Mouse (Mus musculus): ENCODE data around the gene Tnrc6b. TPM values are rescaled to one million over a fixed set of nuclear protein-coding genes. Genes with fewer than 3 reads are reported as not detected.

Tnrc6b gene
- polyA plus RNA-seq, 1 experiment, result 40.0 TPM

DNA sequence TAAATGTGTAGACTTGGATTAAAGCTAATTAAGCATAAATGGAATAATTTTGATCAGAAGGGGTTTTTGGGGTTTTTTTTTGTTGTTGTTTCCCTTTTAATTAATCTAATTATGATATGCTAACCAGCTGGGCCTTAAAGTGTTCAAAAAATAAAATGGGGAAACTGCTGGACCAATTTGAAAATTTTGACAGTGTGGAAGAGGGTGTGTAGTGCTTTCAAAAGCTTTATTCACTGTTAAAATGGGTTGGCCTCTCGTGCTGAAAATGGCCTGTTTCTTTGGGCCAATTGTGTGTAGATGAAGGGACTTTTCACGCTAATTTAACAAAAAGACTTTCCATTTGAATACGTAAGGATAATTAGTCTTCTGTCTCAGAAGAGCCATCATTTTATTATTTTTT, 89.1 kb downstream of the Tnrc6b start:
- Histone ChIP-seq H3K9ac (ENCODE audit: low read depth, poor library complexity, severe bottlenecking) (no peak overlapping the region), H3K9me3 (replicated peaks; ENCODE audit: control insufficient read depth, insufficient read depth, low read length, poor library complexity, severe bottlenecking) (no peaks in the 10 kb centered on the region), H3K4me3 (ENCODE audit: low read depth, low read length) (no peak overlapping the region), H3K4me1 (ENCODE audit: control insufficient read depth, insufficient read depth, low read length) (peaks cover 3% of the 10 kb centered on the region), H3K36me3 (ENCODE audit: control insufficient read depth, insufficient read depth, low read length, poor library complexity, severe bottlenecking) (no peaks in the 10 kb centered on the region), H3K27ac (ENCODE audit: insufficient read depth, low read length) (no peak overlapping the region), H3K27me3 (ENCODE audit: control insufficient read depth, insufficient read depth, low read length, poor library complexity, severe bottlenecking) (no peaks in the 10 kb centered on the region)
- TF ChIP-seq EP300 (IDR thresholded peaks at IDR 0.05; ENCODE audit: insufficient read depth, low read depth, low read length), result no peak
- TF ChIP-seq POLR2A (IDR thresholded peaks at IDR 0.05; ENCODE audit: insufficient read depth, low read length), result no peak
- no peak for TF ChIP-seq CTCF (IDR thresholded peaks at IDR 0.05; ENCODE audit: low read depth, low read length)

DNA sequence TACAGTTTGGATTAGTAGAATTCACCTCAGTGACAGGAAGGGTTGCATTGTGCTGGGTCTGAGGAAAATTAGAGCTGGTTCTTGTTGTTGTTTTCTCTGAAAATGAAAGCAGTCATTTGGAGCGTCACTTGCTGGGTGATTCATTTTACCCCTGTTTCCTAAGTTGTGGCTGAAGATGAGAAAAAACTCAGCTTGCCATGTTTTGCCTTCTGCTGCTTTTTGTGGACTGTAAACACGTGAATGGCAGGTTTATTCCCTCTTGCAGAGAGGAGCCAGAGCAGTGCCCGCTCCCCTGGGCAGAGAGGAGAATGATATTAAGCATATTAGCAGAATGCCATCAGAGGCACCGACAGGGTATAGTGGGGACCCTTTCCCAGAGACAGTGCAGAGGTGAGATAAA, 89.7 kb downstream of the Tnrc6b start:
- Histone ChIP-seq H3K36me3 (ENCODE audit: control insufficient read depth, insufficient read depth, low read length, poor library complexity, severe bottlenecking) (no peaks in the 10 kb centered on the region), H3K4me3 (ENCODE audit: low read depth, low read length) (no peak overlapping the region), H3K27me3 (ENCODE audit: control insufficient read depth, insufficient read depth, low read length, poor library complexity, severe bottlenecking) (no peaks in the 10 kb centered on the region), H3K27ac (ENCODE audit: insufficient read depth, low read length) (no peak overlapping the region), H3K9ac (ENCODE audit: low read depth, poor library complexity, severe bottlenecking) (no peak overlapping the region), H3K9me3 (replicated peaks; ENCODE audit: control insufficient read depth, insufficient read depth, low read length, poor library complexity, severe bottlenecking) (no peaks in the 10 kb centered on the region), H3K4me1 (ENCODE audit: control insufficient read depth, insufficient read depth, low read length) (peaks cover 3% of the 10 kb centered on the region)
- TF ChIP-seq CTCF (IDR thresholded peaks at IDR 0.05; ENCODE audit: low read depth, low read length) (no peak), EP300 (IDR thresholded peaks at IDR 0.05; ENCODE audit: insufficient read depth, low read depth, low read length) (no peak), POLR2A (IDR thresholded peaks at IDR 0.05; ENCODE audit: insufficient read depth, low read length) (no peak)

- Histone ChIP-seq H3K9me3 (replicated peaks; ENCODE audit: control insufficient read depth, insufficient read depth, low read length, poor library complexity, severe bottlenecking) (no peaks in the 10 kb centered on the region), H3K27me3 (ENCODE audit: control insufficient read depth, insufficient read depth, low read length, poor library complexity, severe bottlenecking) (no peaks in the 10 kb centered on the region), H3K9ac (ENCODE audit: low read depth, poor library complexity, severe bottlenecking) (no peak overlapping the region), H3K4me1 (ENCODE audit: control insufficient read depth, insufficient read depth, low read length) (peaks cover 3% of the 10 kb centered on the region), H3K27ac (ENCODE audit: insufficient read depth, low read length) (no peak overlapping the region), H3K4me3 (ENCODE audit: low read depth, low read length) (no peak overlapping the region), H3K36me3 (ENCODE audit: control insufficient read depth, insufficient read depth, low read length, poor library complexity, severe bottlenecking) (no peaks in the 10 kb centered on the region)
- TF ChIP-seq CTCF (IDR thresholded peaks at IDR 0.05; ENCODE audit: low read depth, low read length) (no peak), POLR2A (IDR thresholded peaks at IDR 0.05; ENCODE audit: insufficient read depth, low read length) (no peak), EP300 (IDR thresholded peaks at IDR 0.05; ENCODE audit: insufficient read depth, low read depth, low read length) (no peak)
These were observed 90.5 kb downstream of the Tnrc6b start for GRCm38 (mm10) chr15:80801597-80801996.

DNA sequence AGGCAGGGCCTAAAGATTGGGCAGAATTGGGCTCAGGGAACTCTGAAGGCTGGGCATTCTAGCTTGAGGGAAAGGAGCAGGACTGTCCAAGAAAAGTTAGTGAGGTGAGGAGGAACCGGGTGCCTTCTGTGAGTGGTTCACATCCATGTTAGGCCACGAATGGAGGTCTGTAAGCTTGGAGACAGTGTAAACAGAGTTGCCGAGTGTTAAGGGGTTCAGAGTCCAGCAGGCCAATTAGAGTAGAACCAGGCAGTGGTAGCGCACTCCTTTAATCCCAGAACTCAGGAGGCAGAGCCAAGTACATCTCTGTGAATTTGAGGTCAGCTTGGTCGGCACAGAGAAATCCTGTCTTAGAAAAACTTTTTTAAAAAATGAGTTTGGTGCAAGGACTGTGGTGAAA, 96.0 kb downstream of the Tnrc6b start:
- TF ChIP-seq EP300 (IDR thresholded peaks at IDR 0.05; ENCODE audit: insufficient read depth, low read depth, low read length), result no peak
- Histone ChIP-seq H3K4me3 (ENCODE audit: low read depth, low read length) (no peak overlapping the region), H3K9me3 (replicated peaks; ENCODE audit: control insufficient read depth, insufficient read depth, low read length, poor library complexity, severe bottlenecking) (no peaks in the 10 kb centered on the region), H3K9ac (ENCODE audit: low read depth, poor library complexity, severe bottlenecking) (no peak overlapping the region), H3K27me3 (ENCODE audit: control insufficient read depth, insufficient read depth, low read length, poor library complexity, severe bottlenecking) (no peaks in the 10 kb centered on the region), H3K36me3 (ENCODE audit: control insufficient read depth, insufficient read depth, low read length, poor library complexity, severe bottlenecking) (no peaks in the 10 kb centered on the region), H3K4me1 (ENCODE audit: control insufficient read depth, insufficient read depth, low read length) (no peaks in the 10 kb centered on the region), H3K27ac (ENCODE audit: insufficient read depth, low read length) (no peak overlapping the region)

- Histone ChIP-seq H3K27ac (ENCODE audit: insufficient read depth, low read length) (no peak overlapping the region), H3K4me3 (ENCODE audit: low read depth, low read length) (no peak overlapping the region), H3K4me1 (ENCODE audit: control insufficient read depth, insufficient read depth, low read length) (peaks cover 5% of the 10 kb centered on the region), H3K9me3 (replicated peaks; ENCODE audit: control insufficient read depth, insufficient read depth, low read length, poor library complexity, severe bottlenecking) (no peaks in the 10 kb centered on the region), H3K27me3 (ENCODE audit: control insufficient read depth, insufficient read depth, low read length, poor library complexity, severe bottlenecking) (no peaks in the 10 kb centered on the region), H3K36me3 (ENCODE audit: control insufficient read depth, insufficient read depth, low read length, poor library complexity, severe bottlenecking) (no peaks in the 10 kb centered on the region), H3K9ac (ENCODE audit: low read depth, poor library complexity, severe bottlenecking) (no peak overlapping the region)
- TF ChIP-seq CTCF (IDR thresholded peaks at IDR 0.05; ENCODE audit: low read depth, low read length) (no peak), EP300 (IDR thresholded peaks at IDR 0.05; ENCODE audit: insufficient read depth, low read depth, low read length) (no peak), POLR2A (IDR thresholded peaks at IDR 0.05; ENCODE audit: insufficient read depth, low read length) (no peak)
These were observed 99.1 kb downstream of the Tnrc6b start for GRCm38 (mm10) chr15:80810226-80810625.

DNA sequence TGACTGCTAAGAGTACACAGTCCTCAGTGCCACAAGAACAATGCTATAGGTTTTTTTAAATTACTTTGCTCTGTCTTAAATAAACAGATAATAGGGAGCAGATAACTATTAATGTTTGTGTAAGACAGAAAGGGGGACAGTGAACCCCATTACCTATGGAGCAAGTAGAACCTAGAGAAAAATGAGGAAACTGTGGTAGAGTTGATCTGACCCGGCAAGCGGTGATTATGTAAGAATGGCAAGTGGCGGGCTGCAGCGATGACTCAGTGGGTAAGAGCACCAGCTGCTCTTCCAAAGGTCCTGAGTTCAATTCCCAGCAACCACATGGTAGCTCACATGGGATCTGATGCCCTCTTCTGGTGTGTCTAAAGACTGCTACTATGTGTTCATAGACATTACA, 101.7 kb downstream of the Tnrc6b start:
- TF ChIP-seq POLR2A (IDR thresholded peaks at IDR 0.05; ENCODE audit: insufficient read depth, low read length) (no peak), CTCF (IDR thresholded peaks at IDR 0.05; ENCODE audit: low read depth, low read length) (no peak), EP300 (IDR thresholded peaks at IDR 0.05; ENCODE audit: insufficient read depth, low read depth, low read length) (no peak)
- H3K27me3 ChIP-seq (ENCODE audit: control insufficient read depth, insufficient read depth, low read length, poor library complexity, severe bottlenecking), result no peaks in the 10 kb centered on the region
- H3K27ac ChIP-seq (ENCODE audit: insufficient read depth, low read length), result no peak overlapping the region
- no peaks in the 10 kb centered on the region for H3K36me3 ChIP-seq (ENCODE audit: control insufficient read depth, insufficient read depth, low read length, poor library complexity, severe bottlenecking)
- no peak overlapping the region for H3K9ac ChIP-seq (ENCODE audit: low read depth, poor library complexity, severe bottlenecking)
- peaks cover 5% of the 10 kb centered on the region for H3K4me1 ChIP-seq (ENCODE audit: control insufficient read depth, insufficient read depth, low read length)
- no peak overlapping the region for H3K4me3 ChIP-seq (ENCODE audit: low read depth, low read length)
- no peaks in the 10 kb centered on the region for H3K9me3 ChIP-seq (replicated peaks; ENCODE audit: control insufficient read depth, insufficient read depth, low read length, poor library complexity, severe bottlenecking)

Measured in ES-Bruce4 (cell line).